Comparison of ENCODE assay signal across 14 mouse cellular contexts in genomic region chr1:44810336-44810735, GRCm38 (mm10).
"Had no signal": no experiment of that assay in that cellular context is flagged by ENCODE, and none has a peak within 500 bp of the region (broad histone marks: within the 10 kb centered on the region; RNA-seq: fewer than 3 reads in every experiment).

No protein-coding gene starts in this region.

- H3K4me1 ChIP-seq: midbrain, embryonic 10.5 days; midbrain, embryonic 12.5 days; neural tube, embryonic 12.5 days; stomach, embryonic 15.5 days had no signal

- H3K36me3 ChIP-seq: midbrain, embryonic 10.5 days; midbrain, embryonic 12.5 days; neural tube, embryonic 12.5 days; stomach, embryonic 15.5 days had no signal

- H3K27ac ChIP-seq: liver, embryonic 14.5 days; midbrain, embryonic 10.5 days; midbrain, embryonic 12.5 days; neural tube, embryonic 12.5 days; stomach, embryonic 15.5 days; stomach, postnatal 0 days had no signal

- H3K4me3 ChIP-seq: midbrain, embryonic 10.5 days; midbrain, embryonic 12.5 days; neural tube, embryonic 12.5 days; stomach, embryonic 15.5 days had no signal

- H3K9me3 ChIP-seq: midbrain, embryonic 10.5 days; midbrain, embryonic 12.5 days; neural tube, embryonic 12.5 days; stomach, embryonic 15.5 days had no signal

- DNase-seq: lung, adult 18-20 months; lung, postnatal 4 days; midbrain, embryonic 14.5 days; right cerebral cortex, postnatal 14 days; thymus, adult 2 months; thymus, postnatal 25 days; thymus, postnatal 4 days had no signal

- H3K9ac ChIP-seq: liver, embryonic 14.5 days; midbrain, embryonic 12.5 days; neural tube, embryonic 12.5 days; stomach, embryonic 15.5 days had no signal

- H3K27me3 ChIP-seq: midbrain, embryonic 12.5 days; neural tube, embryonic 12.5 days; stomach, embryonic 15.5 days had no signal

- H3K4me2 ChIP-seq: midbrain, embryonic 12.5 days; neural tube, embryonic 12.5 days; stomach, embryonic 15.5 days had no signal

- ATAC-seq: midbrain, embryonic 16.5 days had no signal
